Mouse (Mus musculus) heart, adult 2 months (tissue): Measurements from ENCODE around the gene Unc13b.

ENCODE experiments used
- CTCF ChIP-seq: fragments of 200-600 bp; IDR thresholded peaks from 2 replicates; pipeline ENCODE4 v1.8.1; 2022; ENCODE audit warnings: antibody characterized with exemption, mild to moderate bottlenecking, moderate library complexity
- POLR2A ChIP-seq: fragments of 200-500 bp; IDR thresholded peaks from 2 replicates; pipeline ENCODE4 v1.6.1; 2011; ENCODE audit warnings: mild to moderate bottlenecking, low read depth, low read length, control low read depth; ENCODE audit not compliant: insufficient read depth

GRCm38 (mm10) chr4:43165403-43166005 is 106.8 kb downstream of the Unc13b start:
- no peak for TF ChIP-seq CTCF
- TF ChIP-seq POLR2A, result no peak
